Mouse (Mus musculus) B cell, adult 2 months (primary cell): ENCODE data around the gene Spred2.
"Not testable (repeated sequence)": the region's sequence is repeated elsewhere in the genome, so short reads cannot be mapped to it uniquely, and the experiment has no call there.

ENCODE experiments used
- DNase-seq, 2 experiments: peaks; one replicate each; pipeline ENCODE4 v3.0.0; 2022

The Spred2 gene

DNA sequence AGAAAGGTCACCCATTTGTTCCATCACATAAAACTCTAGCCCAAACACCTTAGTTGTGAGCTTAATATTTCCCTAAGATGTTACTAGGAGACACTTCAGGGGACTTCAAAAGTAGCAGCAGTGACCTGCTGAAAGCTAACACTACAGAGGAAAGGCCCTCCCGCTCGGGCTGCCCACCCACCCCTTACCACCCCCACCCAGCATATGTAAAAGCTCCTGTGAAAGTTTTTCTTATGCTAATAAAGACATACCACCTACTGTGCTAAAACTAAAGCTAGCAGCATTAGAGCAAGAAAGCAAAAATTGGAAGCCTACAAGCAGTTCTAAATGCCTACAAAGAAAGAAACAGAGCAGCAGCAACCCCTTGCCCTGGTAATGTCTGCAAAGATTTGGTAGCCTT, 139.9 kb downstream of the Spred2 start:
- not testable (repeated sequence) for DNase-seq

DNA sequence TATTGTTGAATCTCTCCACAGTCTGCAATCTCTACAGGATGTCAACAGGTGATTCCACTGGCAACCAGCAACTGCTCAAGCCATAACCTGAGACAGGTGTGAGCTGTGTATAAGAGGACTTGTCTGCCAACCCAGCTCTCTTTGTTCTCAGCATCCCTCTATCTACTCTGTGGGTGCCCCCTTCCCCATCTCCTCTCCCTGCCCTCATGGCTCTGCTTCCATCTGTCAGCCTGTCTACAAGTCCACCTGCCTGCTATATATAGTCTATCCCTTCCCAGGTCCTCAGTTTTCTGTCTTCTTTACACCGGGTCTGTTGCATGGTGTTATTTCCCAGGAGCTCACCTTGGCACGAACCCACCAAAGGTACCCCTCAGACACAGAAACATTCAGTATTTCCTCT, 140.8 kb downstream of the Spred2 start:
- no peak for DNase-seq

DNA sequence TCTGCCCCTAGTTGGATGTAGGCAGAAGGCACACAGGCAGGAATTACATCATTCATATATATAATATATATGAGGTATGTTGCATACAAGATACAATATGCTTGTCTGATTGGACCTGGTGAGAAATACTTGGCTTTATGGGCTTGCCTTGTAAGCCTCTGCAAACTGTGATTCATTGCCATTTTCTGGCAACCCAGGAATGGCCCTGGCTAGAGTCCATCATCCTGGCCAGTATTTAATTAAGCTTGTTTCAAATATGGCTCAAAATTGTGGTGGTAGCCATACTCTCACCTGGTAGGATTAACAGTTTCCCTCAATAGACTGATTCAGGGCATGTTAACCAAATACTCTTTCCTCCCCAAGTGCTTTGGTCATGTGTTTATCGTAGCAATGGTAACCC, 141.9 kb downstream of the Spred2 start:
- DNase-seq: no peak

- no peak for DNase-seq
These were observed 143.3 kb downstream of the Spred2 start for GRCm38 (mm10) chr11:20067521-20067920.

- no peak for DNase-seq
These were observed 144.3 kb downstream of the Spred2 start for GRCm38 (mm10) chr11:20068346-20069004.

GRCm38 (mm10) chr11:20072174-20072573, 148.0 kb downstream of the Spred2 start:
- peak; percentile 27 to 33 for DNase-seq

DNA sequence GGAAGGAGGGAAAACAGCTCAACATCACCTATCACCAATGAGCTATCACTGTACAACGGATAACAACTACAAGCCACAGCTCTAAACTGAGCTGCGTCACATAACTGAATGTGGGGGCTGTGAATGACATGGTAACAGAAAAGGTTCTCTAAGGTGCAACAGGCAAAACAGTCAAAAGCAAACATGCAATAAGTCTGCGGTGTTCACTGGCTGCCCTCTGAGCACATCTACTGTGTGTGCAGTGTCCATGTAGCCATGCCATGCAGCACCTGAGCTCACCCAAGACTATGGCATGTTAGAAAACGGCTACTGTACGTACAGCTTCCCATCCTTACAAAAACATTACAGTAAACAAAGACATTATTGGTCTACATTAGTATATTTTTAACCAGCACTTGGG, 148.7 kb downstream of the Spred2 start:
- DNase-seq: no peak
